Mouse (Mus musculus) cortical plate, adult 2 months (tissue): ENCODE measurements around the gene Tepsin.

Source experiments
- CTCF ChIP-seq: fragments of 200-500 bp; IDR thresholded peaks from 2 replicates; pipeline ENCODE4 v1.5.1; 2011; ENCODE audit warnings: mild to moderate bottlenecking, control low read depth, low read length; ENCODE audit not compliant: insufficient read depth; ENCODE audit errors: extremely low read depth
- POLR2A ChIP-seq: fragments of 200-500 bp; IDR thresholded peaks from 2 replicates; pipeline ENCODE4 v1.6.1; 2011; ENCODE audit warnings: mild to moderate bottlenecking, low read length, control low read depth; ENCODE audit not compliant: insufficient read depth; ENCODE audit errors: extremely low read depth

DNA sequence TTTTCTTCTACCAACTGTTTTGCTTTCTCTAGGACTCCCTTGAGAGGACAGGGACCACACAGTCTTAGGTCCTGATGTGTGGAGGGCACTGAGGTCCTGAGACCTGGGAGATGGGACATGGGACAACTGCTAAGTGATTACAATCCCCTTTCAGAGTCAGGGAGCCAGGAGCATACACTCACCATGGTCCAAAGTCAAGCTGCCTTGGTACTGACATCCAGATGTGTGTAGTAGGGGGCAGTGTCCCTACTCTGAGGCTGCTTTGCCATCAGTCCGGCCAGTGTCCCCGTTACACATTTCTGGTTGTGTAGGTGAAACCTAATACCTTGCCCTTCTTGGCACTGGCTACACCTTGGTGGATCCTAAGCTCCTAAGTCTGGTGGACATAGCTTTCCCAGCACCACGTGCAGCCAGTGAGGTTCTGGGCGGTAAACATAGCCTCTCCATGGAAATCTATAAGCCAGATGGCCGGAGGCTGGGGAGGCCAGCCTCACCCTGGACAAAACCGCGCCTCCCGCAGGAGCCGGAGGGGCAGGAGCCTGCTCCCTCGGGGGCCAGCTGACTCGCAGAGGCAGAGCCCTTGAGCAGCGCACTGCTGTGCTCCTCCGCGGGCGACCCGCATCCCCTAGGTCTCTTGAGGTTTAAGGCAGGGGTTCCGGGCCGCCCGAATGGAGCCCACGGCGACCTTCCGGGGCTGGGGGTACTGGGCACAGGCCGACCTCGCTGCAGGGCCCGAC lies 12.5 kb downstream of the Tepsin start:
- no peak for TF ChIP-seq POLR2A
- TF ChIP-seq CTCF: no peak
